In the genomic region with DNA sequence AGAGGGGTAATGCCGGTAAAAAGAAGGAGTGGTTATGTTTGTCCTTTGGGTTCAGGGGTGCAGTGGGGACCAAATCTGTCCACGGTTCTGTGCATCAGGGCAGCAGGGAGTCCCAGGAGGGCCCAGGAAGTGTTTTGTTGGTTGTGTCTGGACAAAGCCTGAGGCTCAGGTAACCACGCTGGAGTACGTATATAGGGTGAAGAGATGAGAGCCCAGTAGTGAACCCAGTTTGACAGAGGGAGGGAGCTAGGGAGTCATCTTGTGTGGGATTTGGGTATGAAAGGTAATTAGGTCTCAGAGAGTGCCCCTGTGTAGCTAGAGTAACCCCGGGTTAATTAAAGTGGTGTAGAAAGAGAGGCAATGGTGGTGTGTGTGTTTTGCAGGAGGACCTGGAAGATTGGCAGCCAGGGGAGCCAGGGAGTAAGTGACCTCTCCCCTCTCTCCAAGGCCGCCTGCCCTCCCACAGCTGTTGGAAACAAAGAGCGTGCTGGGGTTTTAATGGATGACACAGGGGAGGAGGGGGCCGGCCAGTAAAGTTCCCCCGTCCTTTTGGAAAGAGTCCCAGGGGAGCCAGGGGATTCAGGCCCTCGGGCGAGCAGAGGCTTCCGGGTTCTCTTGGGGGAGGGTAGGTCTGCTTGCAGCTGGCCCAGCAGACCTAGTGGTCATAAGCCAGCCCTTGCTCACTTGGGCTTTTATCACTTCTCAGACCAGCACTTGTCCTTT, we compare ENCODE assay signal across 8 mouse cellular contexts. TPM values are rescaled to one million over a fixed set of nuclear protein-coding genes. Genes with fewer than 3 reads are reported as not detected.
DNase-seq lines count a peak whose midpoint lies in the region; ATAC-seq and TF ChIP-seq lines count a peak whose summit lies in the region.

No protein-coding gene starts in this region.

- H3K9ac ChIP-seq in heart, embryonic 11.5 days (ENCODE audit: low read depth, low read length) = peak overlapping the region; percentile 92
- peak overlapping the region; percentile 83 for H3K9ac ChIP-seq in stomach, postnatal 0 days (ENCODE audit: low read length)

- no peak for TF ChIP-seq EP300 in stomach, postnatal 0 days (optimal IDR thresholded peaks at IDR 0.05)

- no peak overlapping the region for H3K27ac ChIP-seq in kidney, adult 2 months (ENCODE audit: insufficient read depth, low read depth, low read length)
- H3K27ac ChIP-seq in heart, embryonic 11.5 days (ENCODE audit: low read depth, low read length) = peak overlapping the region; percentile 91
- H3K27ac ChIP-seq in midbrain, embryonic 10.5 days (replicated peaks) = peak overlapping the region; percentile 99
- peak overlapping the region; percentile 88 for H3K27ac ChIP-seq in stomach, postnatal 0 days (replicated peaks)

- WGBS in kidney, adult 2 months = 33% methylated on average over 12 of the region's 12 CpGs
- WGBS in heart, embryonic 11.5 days (ENCODE audit: insufficient replicate concordance) = under 1% methylated on average over 12 of the region's 12 CpGs
- WGBS in midbrain, embryonic 10.5 days = under 1% methylated on average over 12 of the region's 12 CpGs
- 6% methylated on average over 12 of the region's 12 CpGs for WGBS in stomach, postnatal 0 days

- peak overlapping the region; percentile 74; the same call in 1 of the 2 replicates for H3K4me3 ChIP-seq in kidney, adult 2 months (ENCODE audit: insufficient read depth, low read depth, low read length)
- peak overlapping the region; percentile 94 for H3K4me3 ChIP-seq in heart, embryonic 11.5 days (ENCODE audit: low read depth, low read length)
- H3K4me3 ChIP-seq in midbrain, embryonic 10.5 days = peak overlapping the region; percentile 99
- peak overlapping the region; percentile 79 for H3K4me3 ChIP-seq in stomach, postnatal 0 days (ENCODE audit: low read depth, low read length)

- ATAC-seq in heart, embryonic 11.5 days (replicated peaks; ENCODE audit: insufficient number of reproducible peaks, low FRiP score, low TSS enrichment) = peak; percentile 27; the same call in 1 of the 2 replicates
- peak; percentile 58 for ATAC-seq in stomach, postnatal 0 days (ENCODE audit: low FRiP score, low TSS enrichment)

- H3K4me2 ChIP-seq in heart, embryonic 11.5 days = peak overlapping the region; percentile 84
- peak overlapping the region; percentile 90 for H3K4me2 ChIP-seq in stomach, postnatal 0 days (replicated peaks; ENCODE audit: low read depth)

- H3K36me3 ChIP-seq in kidney, adult 2 months (ENCODE audit: control insufficient read depth, insufficient read depth, low read length) = no peaks in the 10 kb centered on the region
- H3K36me3 ChIP-seq in heart, embryonic 11.5 days (ENCODE audit: control insufficient read depth, insufficient read depth, low read length) = no peaks in the 10 kb centered on the region; the same call in 1 of the 2 replicates
- peaks cover 35% of the 10 kb centered on the region for H3K36me3 ChIP-seq in midbrain, embryonic 10.5 days
- no peaks in the 10 kb centered on the region for H3K36me3 ChIP-seq in stomach, postnatal 0 days (ENCODE audit: control insufficient read depth, insufficient read depth, low read length)

- no peak for TF ChIP-seq POLR2A in kidney, adult 2 months (IDR thresholded peaks at IDR 0.05; ENCODE audit: low read depth, low read length)
- no peak for TF ChIP-seq POLR2A in brain, embryonic 14.5 days (IDR thresholded peaks at IDR 0.05; ENCODE audit: borderline replicate concordance, extremely low read depth, insufficient read depth, insufficient read length, poor library complexity, severe bottlenecking)

- H3K27me3 ChIP-seq in kidney, adult 2 months (replicated peaks; ENCODE audit: control insufficient read depth, insufficient read depth, low read length) = peaks cover 2% of the 10 kb centered on the region; the same call in 1 of the 2 replicates
- H3K27me3 ChIP-seq in heart, embryonic 11.5 days (ENCODE audit: control insufficient read depth, insufficient read depth, low read length) = no peaks in the 10 kb centered on the region
- no peaks in the 10 kb centered on the region for H3K27me3 ChIP-seq in midbrain, embryonic 10.5 days (ENCODE audit: low read depth, poor library complexity, severe bottlenecking)
- H3K27me3 ChIP-seq in stomach, postnatal 0 days (ENCODE audit: control insufficient read depth, insufficient read depth, low read length) = no peaks in the 10 kb centered on the region

- H3K4me1 ChIP-seq in kidney, adult 2 months (ENCODE audit: control insufficient read depth, insufficient read depth, low read length) = 0 out of 2 replicates have a peak, but pooled peaks cover 2% of the 10 kb centered on the region
- H3K4me1 ChIP-seq in heart, embryonic 11.5 days (ENCODE audit: control insufficient read depth, insufficient read depth, low read length) = peaks cover 7% of the 10 kb centered on the region; the same call in 1 of the 2 replicates
- peaks cover 48% of the 10 kb centered on the region for H3K4me1 ChIP-seq in midbrain, embryonic 10.5 days
- 0 out of 2 replicates have a peak, but pooled peaks cover 3% of the 10 kb centered on the region for H3K4me1 ChIP-seq in stomach, postnatal 0 days (replicated peaks; ENCODE audit: control insufficient read depth, insufficient read depth)

- no peak for TF ChIP-seq CTCF in kidney, adult 2 months (conservative IDR thresholded peaks at IDR 0.05; ENCODE audit: insufficient read depth, insufficient read length, low read depth, low read length)
- no peak for TF ChIP-seq CTCF in brain, embryonic 14.5 days (IDR thresholded peaks at IDR 0.05; ENCODE audit: borderline replicate concordance, extremely low read depth, insufficient read depth, insufficient read length)
- TF ChIP-seq CTCF in stomach, postnatal 0 days (IDR thresholded peaks at IDR 0.05; ENCODE audit: low read depth) = peak; percentile 44

- no peaks in the 10 kb centered on the region for H3K9me3 ChIP-seq in heart, embryonic 11.5 days (replicated peaks; ENCODE audit: control insufficient read depth, low read length)
- H3K9me3 ChIP-seq in midbrain, embryonic 10.5 days (replicated peaks) = no peaks in the 10 kb centered on the region; the same call in 1 of the 2 replicates
- no peaks in the 10 kb centered on the region; the same call in 1 of the 2 replicates for H3K9me3 ChIP-seq in stomach, postnatal 0 days (ENCODE audit: control insufficient read depth, low read length)

- DNase-seq in kidney, adult 2 months = no peak
- DNase-seq in kidney, adult 11 months = no peak
- peak; percentile 75 for DNase-seq in brain, embryonic 14.5 days (ENCODE audit: low read depth)
- DNase-seq in kidney, postnatal 4 days = peak; percentile 59 to 72
- DNase-seq in midbrain, embryonic 10.5 days (ENCODE audit: low spot score) = peak; percentile 86
- DNase-seq in stomach, postnatal 0 days (ENCODE audit: low spot score) = peak; percentile 66
- no peak for DNase-seq in thymus, postnatal 14 days

RNA-seq across cellular contexts. Expression of a gene that starts 1.3 kb away (rescaled TPM):
- 0.88 and 1.3 TPM in 2 replicates for polyA plus RNA-seq in kidney, adult 2 months (2012; rRNA removed)
- 297 and 335 TPM in 2 replicates for polyA plus RNA-seq in brain, embryonic 14.5 days (2012; rRNA removed)
- polyA plus RNA-seq in heart, embryonic 11.5 days (2014; fragmentation: Nextera tagmentation; extraction: Ambion mirVana) = 51.2 and 60.7 TPM in 2 replicates
- 90.3 and 136 TPM in 2 replicates for polyA plus RNA-seq in midbrain, embryonic 10.5 days (2016; fragmentation: Nextera tagmentation; extraction: Ambion mirVana)
- polyA plus RNA-seq in stomach, postnatal 0 days (2015; fragmentation: Nextera tagmentation; extraction: Ambion mirVana) = 16.7 and 16.8 TPM in 2 replicates

RNA-seq across cellular contexts. Expression of a gene that starts 46.5 kb away (rescaled TPM):
- 3.8 and 4.6 TPM in 2 replicates for polyA plus RNA-seq in kidney, adult 2 months (2012; rRNA removed)
- 54.0 and 55.9 TPM in 2 replicates for polyA plus RNA-seq in brain, embryonic 14.5 days (2012; rRNA removed)
- polyA plus RNA-seq in heart, embryonic 11.5 days (2014; fragmentation: Nextera tagmentation; extraction: Ambion mirVana) = 26.7 and 30.3 TPM in 2 replicates
- 69.1 and 71.2 TPM in 2 replicates for polyA plus RNA-seq in midbrain, embryonic 10.5 days (2016; fragmentation: Nextera tagmentation; extraction: Ambion mirVana)
- 11.0 and 11.4 TPM in 2 replicates for polyA plus RNA-seq in stomach, postnatal 0 days (2015; fragmentation: Nextera tagmentation; extraction: Ambion mirVana)

Comparison
In these comparisons a context has a peak if more than half of its experiments do, and no peak if none do; other contexts are left out.
1. DNase-seq: peak in brain, embryonic 14.5 days (single experiment), kidney, postnatal 4 days (2 of 2), midbrain, embryonic 10.5 days (single experiment) and stomach, postnatal 0 days (single experiment); none in kidney, adult 2 months (single experiment), kidney, adult 11 months (single experiment) and thymus, postnatal 14 days (single experiment).
2. Peak in every context shown above with its lines, with median percentiles within 50 percentile points of each other: H3K4me3 ChIP-seq.